Mouse (Mus musculus): ENCODE measurements at regions not wholly inside any gene's neighbourhood (a gene's known extent, or its start where the extent isn't known, plus 50 kb on each side); places are given as distances from the start of the nearest gene placed in this dataset.

DNA sequence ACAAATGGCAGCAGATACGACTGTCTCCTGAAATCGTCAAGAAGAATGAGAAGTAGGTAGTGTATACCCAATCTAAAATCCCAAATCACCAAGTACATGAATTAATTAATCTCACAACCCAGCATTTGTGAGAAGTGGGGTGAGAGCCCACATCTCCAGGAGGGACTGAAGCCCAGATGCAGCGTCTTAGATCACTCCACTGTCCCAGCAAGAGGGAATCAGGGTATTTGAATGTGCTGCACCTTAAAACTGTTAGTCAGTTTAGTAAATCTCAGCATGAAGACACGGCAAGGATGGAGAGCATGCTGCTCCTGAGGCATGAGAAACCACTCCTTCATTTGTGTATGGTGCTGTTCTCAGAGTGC is 271.6 kb upstream of the Rarb start:
- TF ChIP-seq POLR2A (IDR thresholded peaks at IDR 0.05; ENCODE audit: borderline replicate concordance, extremely low read depth, low read depth, low read length) (no peak), CTCF (IDR thresholded peaks at IDR 0.05; ENCODE audit: insufficient read depth, low read length) (no peak)
